Mouse (Mus musculus) heart, postnatal 0 days (tissue): ENCODE measurements around the gene Dbil5. TPM values are rescaled to one million over a fixed set of nuclear protein-coding genes. Genes with fewer than 3 reads are reported as not detected.

ENCODE experiments used
- ATAC-seq: fragments of 200-750 bp; cut with Nextera tagmentation; 2 replicates; pipeline ENCODE4 v1.8.0; 2017; ENCODE audit warnings: low read depth, moderate number of reproducible peaks, moderate library complexity; ENCODE audit not compliant: insufficient read depth
- DNase-seq: peaks from one replicate; pipeline ENCODE4 v3.0.0-alpha.2; 2016; ENCODE audit warnings: low spot score
- H3K27ac ChIP-seq: fragments of 300-500 bp; sonication (generic); 2 replicates; pipeline ENCODE4 v1.5.1; 2014; ENCODE audit warnings: low read depth, mild to moderate bottlenecking
- H3K27me3 ChIP-seq: fragments of 300-500 bp; sonication (generic); 2 replicates; pipeline ENCODE4 v1.6.1; 2014; ENCODE audit warnings: low read length, mixed read lengths; ENCODE audit not compliant: control insufficient read depth, insufficient read depth
- H3K36me3 ChIP-seq: fragments of 300-500 bp; sonication (generic); replicated peaks from 2 replicates; pipeline ENCODE4 v1.6.1; 2014; ENCODE audit warnings: low read length, mixed read lengths; ENCODE audit not compliant: control insufficient read depth, insufficient read depth
- H3K4me1 ChIP-seq: fragments of 300-500 bp; sonication (generic); 2 replicates; pipeline ENCODE4 v1.6.1; 2014; ENCODE audit warnings: antibody characterized with exemption; ENCODE audit not compliant: control insufficient read depth, insufficient read depth
- H3K4me2 ChIP-seq: fragments of 300-500 bp; sonication (generic); 2 replicates; pipeline ENCODE4 v1.6.1; 2014; ENCODE audit warnings: low read depth, mild to moderate bottlenecking, low read length, moderate library complexity
- H3K4me3 ChIP-seq: fragments of 300-500 bp; sonication (generic); 2 replicates; pipeline ENCODE4 v1.5.1; 2014; ENCODE audit warnings: low read depth, low read length
- H3K9ac ChIP-seq: fragments of 300-500 bp; sonication (generic); replicated peaks from 2 replicates; pipeline ENCODE4 v1.6.1; 2014; ENCODE audit warnings: low read depth, low read length, mixed read lengths
- H3K9me3 ChIP-seq: fragments of 300-500 bp; sonication (generic); replicated peaks from 2 replicates; pipeline ENCODE4 v1.6.1; 2016; ENCODE audit warnings: low read length; ENCODE audit not compliant: control insufficient read depth
- CTCF ChIP-seq: IDR thresholded peaks from 2 replicates; pipeline ENCODE4 v1.5.1; 2016; ENCODE audit warnings: antibody characterized with exemption, control low read depth, low read depth
- EP300 ChIP-seq: IDR thresholded peaks from 2 replicates; pipeline ENCODE4 v1.6.1; 2016; ENCODE audit warnings: antibody characterized with exemption, low read depth
- WGBS: fragments of 180-500 bp; shearing (Covaris S2); extraction: QIAGEN DNeasy Blood & Tissue Kit; methylation state at CpG from one replicate; pipeline ENCODE4 v1.1.7; 2014; 5-methylcytosine and 5-hydroxymethylcytosine counted together
- polyA plus RNA-seq: library from polyadenylated mRNA; unstranded; fragments of >200 nt; fragmentation: Nextera tagmentation; extraction: Ambion mirVana; gene quantifications from 2 replicates; pipeline ENCODE4 v1.2.1, GENCODE M21; 2015
- total RNA-seq: library from RNA; depleted of rRNA; stranded (reverse); fragments of >200 nt; gene quantifications from 2 replicates; pipeline ENCODE4 v1.2.3, GENCODE M21; 2014; ENCODE audit warnings: low replicate concordance

The Dbil5 gene
- total and polyA plus RNA-seq, 2 experiments from 2014 or later = 1.6 TPM; not detected in 1

DNA sequence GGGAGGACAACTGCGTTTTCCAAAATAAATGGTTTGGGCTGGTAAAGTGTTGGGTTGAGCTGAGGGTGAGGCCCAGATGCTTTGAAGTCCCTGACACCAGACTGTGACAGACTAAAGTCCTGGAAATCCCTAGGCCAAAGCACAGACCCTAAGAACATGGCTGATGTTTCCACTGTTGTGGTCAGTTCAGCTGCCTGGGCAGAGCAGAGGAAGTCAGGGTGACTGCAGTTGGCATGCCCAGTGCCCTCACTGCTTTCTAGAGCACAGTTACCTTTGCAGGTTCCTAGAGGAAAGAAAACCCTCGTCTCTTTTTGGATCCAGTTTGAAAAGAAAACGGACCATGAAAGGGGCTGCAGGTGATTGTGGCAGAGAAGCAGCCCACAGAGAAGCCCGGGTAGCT is 40.0 kb downstream of the Dbil5 start:
- no peak for DNase-seq
- Histone ChIP-seq H3K4me3 (no peak overlapping the region), H3K27ac (no peak overlapping the region), H3K36me3 (peaks cover 9% of the 10 kb centered on the region; the same call in 1 of the 2 replicates), H3K9me3 (no peaks in the 10 kb centered on the region), H3K9ac (no peak overlapping the region), H3K27me3 (no peaks in the 10 kb centered on the region), H3K4me2 (no peak overlapping the region), H3K4me1 (no peaks in the 10 kb centered on the region)
- TF ChIP-seq CTCF (no peak), EP300 (no peak)
- ATAC-seq = no peak
- WGBS = 72% methylated on average over 4 of the region's 4 CpGs

DNA sequence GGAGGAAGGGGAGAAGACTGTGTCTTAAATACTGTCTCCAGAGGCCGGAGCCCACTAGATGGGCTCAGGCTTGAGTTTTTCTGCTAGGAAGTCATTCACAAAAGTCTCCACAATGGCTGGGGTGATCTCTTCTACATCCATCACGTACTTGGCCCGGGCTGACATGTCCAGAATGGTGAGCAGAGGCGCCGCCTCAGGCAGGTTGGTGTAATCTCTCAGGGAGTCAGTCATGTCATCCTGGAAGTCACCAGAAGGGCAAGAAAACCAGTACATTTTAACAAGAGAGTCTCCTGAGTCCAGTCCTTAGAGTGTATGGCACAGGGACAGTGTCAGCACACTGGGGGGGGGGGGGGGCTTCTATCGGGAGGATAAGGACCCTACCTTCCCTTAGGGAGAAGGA is 41.1 kb downstream of the Dbil5 start:
- no peak for DNase-seq
- H3K4me2 ChIP-seq = no peak overlapping the region
- no peak overlapping the region for H3K27ac ChIP-seq
- 78% methylated on average over 6 of the region's 6 CpGs for WGBS
- no peak for TF ChIP-seq CTCF
- no peak overlapping the region for H3K4me3 ChIP-seq
- no peaks in the 10 kb centered on the region for H3K4me1 ChIP-seq
- peaks cover 9% of the 10 kb centered on the region; the same call in 1 of the 2 replicates for H3K36me3 ChIP-seq
- H3K9ac ChIP-seq = no peak overlapping the region
- no peaks in the 10 kb centered on the region for H3K27me3 ChIP-seq
- no peak for ATAC-seq
- no peaks in the 10 kb centered on the region for H3K9me3 ChIP-seq

DNA sequence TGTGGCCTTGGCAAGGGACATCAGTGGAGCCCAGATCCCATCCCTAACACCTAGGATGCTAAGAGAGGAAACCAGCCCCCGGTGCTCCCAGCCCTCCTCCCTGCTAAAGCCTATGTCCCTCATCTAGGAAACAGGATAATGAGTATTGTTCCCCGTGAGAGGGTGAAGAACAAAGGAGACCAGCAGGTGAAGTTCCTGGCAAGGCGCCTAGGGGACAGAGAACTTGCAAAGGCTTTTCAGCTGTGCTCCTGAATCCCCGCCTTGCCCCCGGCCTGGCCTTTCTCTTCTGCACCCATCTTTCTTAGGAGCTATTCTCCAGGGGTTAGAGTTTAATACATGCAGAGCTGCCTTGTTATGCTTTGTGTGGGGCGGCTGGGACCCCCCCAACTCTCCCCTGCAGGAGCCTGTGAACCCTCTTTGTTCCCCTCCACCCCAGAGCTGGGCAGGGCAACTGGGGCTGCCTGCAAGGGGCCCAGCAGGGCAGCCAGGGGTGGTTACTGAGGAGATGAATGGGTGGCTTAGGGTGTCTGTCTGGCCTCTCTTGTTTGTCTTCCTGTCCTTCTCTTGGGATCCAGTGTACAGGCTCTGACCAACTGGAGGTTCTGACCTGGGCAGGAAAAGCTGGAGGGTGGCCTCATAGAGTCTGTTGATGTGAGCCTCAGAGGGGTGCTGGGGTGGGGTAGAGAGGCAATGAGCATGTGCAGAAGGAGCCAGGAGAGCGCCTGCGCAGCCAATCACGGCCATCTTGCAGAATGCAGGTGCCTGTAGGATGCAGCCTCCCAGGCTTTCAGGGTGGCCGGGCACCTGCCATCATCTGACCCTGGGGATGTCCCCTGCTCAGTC is 43.0 kb downstream of the Dbil5 start:
- no peak overlapping the region for H3K4me2 ChIP-seq
- no peak overlapping the region for H3K4me3 ChIP-seq
- no peaks in the 10 kb centered on the region for H3K27me3 ChIP-seq
- no peak for DNase-seq
- no peaks in the 10 kb centered on the region for H3K4me1 ChIP-seq
- peaks cover 9% of the 10 kb centered on the region; the same call in 1 of the 2 replicates for H3K36me3 ChIP-seq
- H3K27ac ChIP-seq = no peak overlapping the region
- H3K9ac ChIP-seq = no peak overlapping the region
- 83% methylated on average over 10 of the region's 10 CpGs for WGBS
- no peak for TF ChIP-seq EP300
- no peak for TF ChIP-seq CTCF
- no peak for ATAC-seq
- H3K9me3 ChIP-seq = no peaks in the 10 kb centered on the region

DNA sequence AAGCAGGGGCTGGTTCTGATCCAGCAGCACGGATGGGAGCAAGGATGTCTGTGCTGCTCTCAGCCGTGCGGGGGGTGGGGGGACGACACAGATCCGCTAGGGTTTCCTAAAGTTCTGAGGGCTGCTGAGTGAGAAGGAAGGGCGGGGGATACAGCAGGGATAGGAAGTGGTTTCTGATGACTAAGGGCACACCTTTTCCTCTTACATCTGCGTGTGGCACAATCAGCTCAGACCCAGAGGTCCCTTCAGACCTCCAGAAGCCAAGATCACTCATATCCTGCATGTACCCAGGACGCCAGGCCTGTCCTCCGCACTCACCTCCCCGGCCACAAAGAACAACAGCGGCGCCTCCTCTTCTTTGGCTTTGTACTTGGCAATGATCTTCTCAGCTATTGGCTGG is 43.8 kb downstream of the Dbil5 start:
- Histone ChIP-seq H3K4me1 (no peaks in the 10 kb centered on the region), H3K9me3 (no peaks in the 10 kb centered on the region), H3K27ac (no peak overlapping the region), H3K36me3 (0 out of 2 replicates have a peak, but pooled peaks cover 9% of the 10 kb centered on the region), H3K27me3 (no peaks in the 10 kb centered on the region), H3K9ac (no peak overlapping the region), H3K4me3 (no peak overlapping the region), H3K4me2 (no peak overlapping the region)
- TF ChIP-seq CTCF (no peak), EP300 (no peak)
- 0 out of 2 replicates have a peak, but pooled peaks have one; percentile 36 for ATAC-seq
- WGBS = 62% methylated on average over 12 of the region's 12 CpGs
- DNase-seq = no peak

DNA sequence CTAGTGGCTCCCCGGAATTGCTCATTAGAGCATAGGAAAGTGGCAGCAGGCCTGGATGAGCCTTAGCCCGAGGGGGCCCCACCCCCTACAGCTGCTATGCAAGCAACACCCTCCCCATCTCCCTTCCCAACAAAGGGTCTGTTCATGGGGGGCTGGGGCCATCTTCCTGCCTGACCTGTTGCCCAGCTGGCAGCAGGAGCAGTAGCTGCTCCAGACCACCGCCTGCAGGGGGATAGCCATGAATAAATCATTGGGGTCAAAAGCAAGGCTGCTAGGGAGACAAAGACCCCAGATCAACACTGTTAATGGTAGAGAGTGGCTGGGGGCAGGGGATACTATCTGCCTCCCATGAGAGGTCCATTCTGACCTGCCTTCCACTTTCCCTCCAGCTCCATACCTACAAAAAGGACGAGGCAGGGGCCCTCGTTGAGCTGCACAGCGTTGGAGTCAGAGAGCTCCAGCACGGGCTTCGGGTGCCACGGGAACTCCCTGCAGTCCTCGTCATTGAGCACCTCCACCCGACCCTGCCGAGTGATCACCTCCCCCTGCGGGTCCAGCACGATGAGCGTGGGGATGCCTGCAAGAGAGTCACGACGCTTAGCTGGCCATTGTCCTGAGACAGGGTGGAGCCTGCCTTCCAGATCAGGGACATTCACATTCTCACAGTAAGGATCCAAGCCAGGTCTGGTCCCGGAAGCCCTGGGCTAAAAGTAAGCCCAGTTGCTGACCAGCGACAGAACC is 45.4 kb downstream of the Dbil5 start:
- ATAC-seq (no peak), DNase-seq (no peak)
- Histone ChIP-seq H3K36me3 (0 out of 2 replicates have a peak, but pooled peaks cover 9% of the 10 kb centered on the region), H3K9me3 (no peaks in the 10 kb centered on the region), H3K4me1 (no peaks in the 10 kb centered on the region), H3K4me2 (no peak overlapping the region), H3K4me3 (no peak overlapping the region), H3K9ac (no peak overlapping the region), H3K27ac (no peak overlapping the region), H3K27me3 (no peaks in the 10 kb centered on the region)
- WGBS = 29% methylated on average over 19 of the region's 19 CpGs
- TF ChIP-seq EP300 (no peak), CTCF (no peak)
